Comparison of ENCODE assay signal across 9 mouse cellular contexts in the genomic region with DNA sequence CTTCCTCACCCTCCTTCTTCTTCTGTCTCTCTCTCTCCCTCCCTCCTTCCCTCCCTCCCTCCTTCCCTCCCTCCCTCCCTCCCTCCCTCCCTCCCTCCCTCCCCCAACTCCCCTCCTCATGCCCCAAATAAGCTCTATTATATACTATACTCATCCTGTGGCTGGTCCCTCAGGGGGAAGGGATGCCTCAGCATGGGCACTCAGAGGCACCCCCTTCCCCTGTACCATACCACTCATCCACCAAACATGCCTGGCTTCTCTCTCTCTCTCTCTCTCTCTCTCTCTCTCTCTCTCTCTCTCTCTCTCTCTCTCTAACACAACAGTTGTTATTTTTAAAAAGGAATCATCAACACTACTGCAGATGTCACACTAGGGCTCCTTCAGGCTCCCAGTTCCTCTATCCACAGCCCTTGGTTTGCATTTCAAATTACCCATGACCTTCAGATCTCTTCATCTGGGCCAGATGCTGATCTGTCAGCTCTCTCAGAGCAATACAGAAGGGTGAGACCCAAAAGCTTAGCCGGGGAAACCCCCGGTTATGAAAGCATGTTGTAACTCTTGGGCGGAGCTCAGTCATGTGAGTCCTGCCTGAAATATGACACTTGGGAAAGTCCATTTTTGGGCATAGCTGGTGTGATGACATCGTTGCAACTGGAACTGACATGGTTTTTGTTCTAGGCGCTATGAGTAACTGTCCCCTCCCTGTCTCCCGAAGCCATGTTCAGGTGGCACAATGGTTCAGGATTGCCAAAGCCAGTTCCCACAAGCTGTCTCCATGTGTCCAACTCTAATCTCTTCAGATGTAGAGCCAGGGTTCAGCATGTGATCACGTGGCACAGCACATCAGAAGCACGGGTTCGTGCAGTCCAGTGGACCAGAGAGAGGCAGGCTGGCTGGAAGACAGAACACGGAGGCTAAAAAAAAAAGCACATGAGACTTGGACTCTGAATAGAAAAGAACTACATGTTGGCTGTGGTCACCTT. TPM values are rescaled to one million over a fixed set of nuclear protein-coding genes. Genes with fewer than 3 reads are reported as not detected.
DNase-seq lines count a peak whose midpoint lies in the region; ATAC-seq lines count a peak whose summit lies in the region.
"Had no signal": no experiment of that assay in that cellular context is flagged by ENCODE, and none has a peak within 500 bp of the region (broad histone marks: within the 10 kb centered on the region; RNA-seq: fewer than 3 reads in every experiment).

No protein-coding gene starts in this region.

- H3K9me3 ChIP-seq in neural tube, embryonic 15.5 days (replicated peaks), result no peaks in the 10 kb centered on the region
- H3K9me3 ChIP-seq in midbrain, embryonic 10.5 days (replicated peaks), result no peaks in the 10 kb centered on the region
- no peaks in the 10 kb centered on the region for H3K9me3 ChIP-seq in forebrain, embryonic 15.5 days
- H3K9me3 ChIP-seq: embryonic facial prominence, embryonic 12.5 days had no signal

- no peak overlapping the region for H3K9ac ChIP-seq in neural tube, embryonic 15.5 days (replicated peaks)
- H3K9ac ChIP-seq in forebrain, embryonic 15.5 days (replicated peaks), result no peak overlapping the region
- H3K9ac ChIP-seq: embryonic facial prominence, embryonic 12.5 days had no signal

- no peak overlapping the region for H3K4me3 ChIP-seq in neural tube, embryonic 15.5 days (replicated peaks)
- peak overlapping the region; percentile 10; the same call in 1 of the 2 replicates for H3K4me3 ChIP-seq in brown adipose tissue, adult 24 weeks (ENCODE audit: insufficient read depth, low read depth, low read length)
- H3K4me3 ChIP-seq in macrophage (ENCODE audit: inconsistent target), result no peak overlapping the region
- H3K4me3 ChIP-seq in midbrain, embryonic 10.5 days, result no peak overlapping the region
- no peak overlapping the region for H3K4me3 ChIP-seq in forebrain, embryonic 15.5 days
- H3K4me3 ChIP-seq: embryonic facial prominence, embryonic 12.5 days had no signal

- H3K4me1 ChIP-seq in neural tube, embryonic 15.5 days, result no peaks in the 10 kb centered on the region
- H3K4me1 ChIP-seq in brown adipose tissue, adult 24 weeks (ENCODE audit: control insufficient read depth, insufficient read depth, insufficient read length, low read length), result peaks cover 4% of the 10 kb centered on the region; the same call in 1 of the 2 replicates
- H3K4me1 ChIP-seq in midbrain, embryonic 10.5 days, result peaks cover 4% of the 10 kb centered on the region; the same call in 1 of the 2 replicates
- no peaks in the 10 kb centered on the region for H3K4me1 ChIP-seq in forebrain, embryonic 15.5 days

- H3K4me2 ChIP-seq in neural tube, embryonic 15.5 days, result no peak overlapping the region
- no peak overlapping the region for H3K4me2 ChIP-seq in forebrain, embryonic 15.5 days (replicated peaks)
- H3K4me2 ChIP-seq: embryonic facial prominence, embryonic 12.5 days had no signal

- no peaks in the 10 kb centered on the region for H3K27me3 ChIP-seq in neural tube, embryonic 15.5 days (replicated peaks)
- no peaks in the 10 kb centered on the region for H3K27me3 ChIP-seq in midbrain, embryonic 10.5 days (ENCODE audit: low read depth, poor library complexity, severe bottlenecking)
- no peaks in the 10 kb centered on the region for H3K27me3 ChIP-seq in forebrain, embryonic 15.5 days
- H3K27me3 ChIP-seq: embryonic facial prominence, embryonic 12.5 days had no signal

- no peak overlapping the region for H3K27ac ChIP-seq in neural tube, embryonic 15.5 days (replicated peaks)
- 0 out of 2 replicates have a peak overlapping the region, but pooled peaks have one; percentile 31 for H3K27ac ChIP-seq in brown adipose tissue, adult 24 weeks (replicated peaks; ENCODE audit: low read depth, low read length)
- peak overlapping the region; percentile 29 for H3K27ac ChIP-seq in macrophage
- H3K27ac ChIP-seq in midbrain, embryonic 10.5 days (replicated peaks), result no peak overlapping the region
- no peak overlapping the region for H3K27ac ChIP-seq in forebrain, embryonic 15.5 days (replicated peaks)
- H3K27ac ChIP-seq: embryonic facial prominence, embryonic 12.5 days had no signal

- H3K79me2 ChIP-seq in macrophage (ENCODE audit: inconsistent target), result no peaks in the 10 kb centered on the region

- ATAC-seq in neural tube, embryonic 15.5 days (ENCODE audit: low FRiP score), result no peak
- ATAC-seq in inflammation-experienced regulatory T-cells, adult 6 months, result peak; percentile 100
- no peak for ATAC-seq in forebrain, embryonic 15.5 days (replicated peaks)

- WGBS in neural tube, embryonic 15.5 days, result 83% methylated on average over 10 of the region's 10 CpGs
- 27% methylated on average over 10 of the region's 10 CpGs for WGBS in macrophage (ENCODE audit: missing documents)
- 84% methylated on average over 10 of the region's 10 CpGs for WGBS in midbrain, embryonic 10.5 days
- WGBS in forebrain, embryonic 15.5 days, result 82% methylated on average over 10 of the region's 10 CpGs

- peak; percentile 21 for DNase-seq in neural tube, embryonic 10.5 days (ENCODE audit: extremely low spot score, low spot score)
- no peak for DNase-seq in midbrain, embryonic 10.5 days (ENCODE audit: low spot score)
- no peak for DNase-seq in right cerebral cortex, postnatal 10 days (ENCODE audit: low spot score in 2 of 2)

- no peaks in the 10 kb centered on the region for H3K36me3 ChIP-seq in neural tube, embryonic 15.5 days
- H3K36me3 ChIP-seq in macrophage (ENCODE audit: inconsistent target), result no peaks in the 10 kb centered on the region
- H3K36me3 ChIP-seq in midbrain, embryonic 10.5 days, result no peaks in the 10 kb centered on the region
- no peaks in the 10 kb centered on the region for H3K36me3 ChIP-seq in forebrain, embryonic 15.5 days
- H3K36me3 ChIP-seq: embryonic facial prominence, embryonic 12.5 days had no signal

RNA-seq across cellular contexts. Expression of gene Ets2, which starts 26.9 kb away (rescaled TPM):
- polyA plus RNA-seq in neural tube, embryonic 15.5 days (2015; fragmentation: Nextera tagmentation; extraction: Ambion mirVana), result 30.6 and 40.2 TPM in 2 replicates
- polyA plus RNA-seq in brown adipose tissue, adult 24 weeks (2012; ENCODE audit: insufficient read depth, insufficient read length, missing spikeins), result 11.8 and 19.5 TPM in 2 replicates
- 1 to 10 TPM; 2.4 to 4.0 (median 2.7) TPM for polyA plus RNA-seq in inflammation-experienced regulatory T-cells, adult 6 months (2017; shearing (Covaris generic))
- total RNA-seq in macrophage (2018; cell fraction: chromatin; rRNA removed), result 100 to 1,000 TPM in 15 of 26 experiments, 10 to 100 TPM in 11; 14.0 to 247 (median 110) TPM
- total RNA-seq in macrophage (2018; cell fraction: cytosol; rRNA removed), result 100 to 1,000 TPM in 2 of 26 experiments, 10 to 100 TPM in 22, 1 to 10 TPM in 2; 8.8 to 119 (median 25.7) TPM
- 100 to 1,000 TPM in 11 of 26 experiments, 10 to 100 TPM in 14, 1 to 10 TPM in 1; 8.5 to 226 (median 82.6) TPM for total RNA-seq in macrophage (2018; cell fraction: nucleus; rRNA removed)
- 9.6 to 50.9 TPM (median 13.2 TPM) in 3 replicates for polyA plus RNA-seq in macrophage (2018)
- polyA plus RNA-seq in midbrain, embryonic 10.5 days (2016; fragmentation: Nextera tagmentation; extraction: Ambion mirVana), result 16.2 and 16.8 TPM in 2 replicates
- 14.4 and 16.9 TPM in 2 replicates for polyA plus RNA-seq in forebrain, embryonic 15.5 days (2015; fragmentation: Nextera tagmentation; extraction: Ambion mirVana)

Comparison
In these comparisons a context has a peak if more than half of its experiments do, and no peak if none do; other contexts are left out.
1. H3K27ac ChIP-seq: peak in brown adipose tissue, adult 24 weeks (single experiment) and macrophage (single experiment); none in neural tube, embryonic 15.5 days (single experiment), midbrain, embryonic 10.5 days (single experiment) and forebrain, embryonic 15.5 days (single experiment).